Mouse (Mus musculus) splenic B cell, adult 2 months (primary cell): ENCODE measurements around the gene Cdkl1.

ENCODE experiments used
- DNase-seq: peaks from one replicate; pipeline ENCODE4 v3.0.0-alpha.2; 2011; ENCODE audit warnings: low read depth, low spot score
- H3K27me3 ChIP-seq: 2 replicates; pipeline ENCODE4 v1.6.1; 2012; ENCODE audit warnings: mild to moderate bottlenecking, low read length, moderate library complexity, mixed read lengths; ENCODE audit not compliant: control insufficient read depth, poor library complexity, insufficient read depth, severe bottlenecking
- H3K36me3 ChIP-seq: 2 replicates; pipeline ENCODE4 v1.6.1; 2012; ENCODE audit warnings: mild to moderate bottlenecking, low read length, moderate library complexity, mixed read lengths; ENCODE audit not compliant: control insufficient read depth, poor library complexity, insufficient read depth, severe bottlenecking

The Cdkl1 gene

GRCm38 (mm10) chr12:69804393-69805070, 13.5 kb upstream of the Cdkl1 start:
- Histone ChIP-seq H3K27me3 (no peaks in the 10 kb centered on the region), H3K36me3 (peaks cover 10% of the 10 kb centered on the region; the same call in 1 of the 2 replicates)
- no peak for DNase-seq

- Histone ChIP-seq H3K36me3 (peaks cover 10% of the 10 kb centered on the region; the same call in 1 of the 2 replicates), H3K27me3 (no peaks in the 10 kb centered on the region)
- DNase-seq: no peak
Observed at GRCm38 (mm10) chr12:69803196-69803595, 12.1 kb upstream of the Cdkl1 start.

- H3K36me3 ChIP-seq: 0 out of 2 replicates have a peak, but pooled peaks cover 2% of the 10 kb centered on the region
- H3K27me3 ChIP-seq: no peaks in the 10 kb centered on the region
- no peak for DNase-seq
Observed at GRCm38 (mm10) chr12:69800586-69800985, 9.5 kb upstream of the Cdkl1 start.

GRCm38 (mm10) chr12:69796311-69796710, 5.2 kb upstream of the Cdkl1 start:
- Histone ChIP-seq H3K27me3 (no peaks in the 10 kb centered on the region), H3K36me3 (no peaks in the 10 kb centered on the region)
- DNase-seq: no peak

- H3K27me3 ChIP-seq: no peaks in the 10 kb centered on the region
- no peaks in the 10 kb centered on the region for H3K36me3 ChIP-seq
- DNase-seq: no peak
Observed at GRCm38 (mm10) chr12:69789766-69790529, 1.1 kb downstream of the Cdkl1 start.

- H3K27me3 ChIP-seq: no peaks in the 10 kb centered on the region
- DNase-seq: no peak
Observed at GRCm38 (mm10) chr12:69788380-69788779, 2.7 kb downstream of the Cdkl1 start.

GRCm38 (mm10) chr12:69785471-69785870, 5.6 kb downstream of the Cdkl1 start:
- H3K27me3 ChIP-seq: no peaks in the 10 kb centered on the region
- no peaks in the 10 kb centered on the region for H3K36me3 ChIP-seq
- no peak for DNase-seq

More at GRCm38 (mm10) chr12:69788380-69788779, 2.7 kb downstream of the Cdkl1 start:
- H3K36me3 ChIP-seq: no peaks in the 10 kb centered on the region

- H3K27me3 ChIP-seq: no peaks in the 10 kb centered on the region
- no peaks in the 10 kb centered on the region for H3K36me3 ChIP-seq
- no peak for DNase-seq
Observed at GRCm38 (mm10) chr12:69783247-69784025, 7.6 kb downstream of the Cdkl1 start.

GRCm38 (mm10) chr12:69781935-69782650, 9.0 kb downstream of the Cdkl1 start:
- H3K27me3 ChIP-seq: no peaks in the 10 kb centered on the region
- DNase-seq: no peak
- H3K36me3 ChIP-seq: no peaks in the 10 kb centered on the region

GRCm38 (mm10) chr12:69781480-69781879, 9.6 kb downstream of the Cdkl1 start:
- H3K27me3 ChIP-seq: no peaks in the 10 kb centered on the region
- DNase-seq: no peak
- no peaks in the 10 kb centered on the region for H3K36me3 ChIP-seq

GRCm38 (mm10) chr12:69777957-69778356, 13.1 kb downstream of the Cdkl1 start:
- no peaks in the 10 kb centered on the region for H3K36me3 ChIP-seq
- H3K27me3 ChIP-seq: no peaks in the 10 kb centered on the region
- no peak for DNase-seq

GRCm38 (mm10) chr12:69777341-69777730, 13.7 kb downstream of the Cdkl1 start:
- no peak for DNase-seq
- H3K27me3 ChIP-seq: no peaks in the 10 kb centered on the region
- H3K36me3 ChIP-seq: no peaks in the 10 kb centered on the region

GRCm38 (mm10) chr12:69776607-69777340, 14.3 kb downstream of the Cdkl1 start:
- Histone ChIP-seq H3K27me3 (no peaks in the 10 kb centered on the region), H3K36me3 (no peaks in the 10 kb centered on the region)
- DNase-seq: no peak

- Histone ChIP-seq H3K36me3 (no peaks in the 10 kb centered on the region; the same call in 1 of the 2 replicates), H3K27me3 (no peaks in the 10 kb centered on the region)
- DNase-seq: no peak
Observed at GRCm38 (mm10) chr12:69768841-69769240, 22.2 kb downstream of the Cdkl1 start.
